Mouse (Mus musculus): ENCODE measurements around the gene Cltc. TPM values are rescaled to one million over a fixed set of nuclear protein-coding genes. Genes with fewer than 3 reads are reported as not detected.
"Not testable (repeated sequence)": the region's sequence is repeated elsewhere in the genome, so short reads cannot be mapped to it uniquely, and the experiment has no call there.

Cltc gene
- polyA plus RNA-seq, 1 experiment from 2014 or later: 172 TPM

DNA sequence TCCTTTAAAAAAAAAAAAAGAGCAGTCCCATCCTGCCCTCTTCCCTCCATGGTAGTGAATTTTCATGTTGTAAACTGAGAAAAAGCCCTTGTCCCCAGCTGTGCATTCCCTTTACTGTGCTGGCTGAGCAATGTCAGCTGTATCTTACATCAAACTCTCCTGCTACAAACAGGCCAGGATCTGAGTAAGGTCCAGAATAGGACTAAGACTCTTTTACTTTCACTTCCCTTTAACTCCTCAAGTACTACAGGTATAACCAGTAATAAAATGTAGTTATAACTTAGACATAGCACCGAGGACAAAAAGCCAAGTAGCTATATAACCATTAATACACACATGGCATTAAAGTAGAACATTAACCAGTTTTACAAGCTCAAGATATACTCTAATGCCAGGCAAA is 18.4 kb downstream of the Cltc start:
- ATAC-seq (ENCODE audit: insufficient number of reproducible peaks, insufficient read depth, low FRiP score, low read depth): no peak
- Histone ChIP-seq H3K9me3 (ENCODE audit: control insufficient read depth, low read length) (no peaks in the 10 kb centered on the region), H3K4me1 (ENCODE audit: control insufficient read depth in 2 of 2, insufficient read depth in 2 of 2, low read length in 2 of 2) (peaks cover 4 to 51% of the 10 kb centered on the region in 2 experiments; a peak in 3 of 4 replicates), H3K27me3 (ENCODE audit: control insufficient read depth, insufficient read depth, low read length) (no peaks in the 10 kb centered on the region), H3K4me3 (ENCODE audit: control insufficient read depth in 1 of 2, insufficient read depth in 1 of 2, low read depth in 1 of 2, low read length in 2 of 2) (no peak overlapping the region), H3K4me2 (ENCODE audit: low read length) (no peak overlapping the region), H3K36me3 (ENCODE audit: control insufficient read depth, insufficient read depth, low read length) (peaks cover 16% of the 10 kb centered on the region), H3K9ac (ENCODE audit: low read length) (no peak overlapping the region), H3K27ac (replicated peaks in 1 of 2; ENCODE audit: control insufficient read depth in 1 of 2, insufficient read depth in 1 of 2, low read depth in 2 of 2, low read length in 2 of 2) (no peak overlapping the region)
- 98% methylated on average over 1 of the region's 1 CpGs for WGBS

DNA sequence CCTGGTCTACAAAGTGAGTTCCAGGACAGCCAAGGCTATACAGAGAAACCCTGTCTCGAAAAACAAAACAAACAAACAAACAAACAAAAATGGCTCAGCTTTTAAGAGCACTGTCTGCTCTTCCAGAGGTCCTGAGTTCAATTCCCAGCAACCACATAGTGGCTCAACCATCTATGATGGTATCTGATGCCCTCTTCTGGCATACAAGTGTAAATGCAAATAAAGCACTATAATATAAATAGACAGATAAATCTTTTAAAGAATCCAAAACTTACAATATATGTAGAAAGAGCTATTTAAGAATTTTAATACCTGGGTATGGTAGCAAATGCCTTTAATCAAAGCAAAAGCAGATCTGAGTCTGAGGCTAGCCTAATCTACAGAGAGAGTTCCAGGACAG is 19.1 kb downstream of the Cltc start:
- WGBS: 100% methylated on average over 1 of the region's 1 CpGs
- not testable (repeated sequence) for H3K27me3 ChIP-seq (ENCODE audit: control insufficient read depth, insufficient read depth, low read length); H3K27ac ChIP-seq (replicated peaks in 1 of 2; ENCODE audit: control insufficient read depth in 1 of 2, insufficient read depth in 1 of 2, low read depth in 2 of 2, low read length in 2 of 2); H3K9ac ChIP-seq (ENCODE audit: low read length); H3K4me3 ChIP-seq (ENCODE audit: control insufficient read depth in 1 of 2, insufficient read depth in 1 of 2, low read depth in 1 of 2, low read length in 2 of 2); ATAC-seq (ENCODE audit: insufficient number of reproducible peaks, insufficient read depth, low FRiP score, low read depth); H3K9me3 ChIP-seq (ENCODE audit: control insufficient read depth, low read length); H3K4me2 ChIP-seq (ENCODE audit: low read length)
- peaks cover 21% of the 10 kb centered on the region for H3K36me3 ChIP-seq (ENCODE audit: control insufficient read depth, insufficient read depth, low read length)
- peaks cover 4 to 47% of the 10 kb centered on the region in 2 experiments; a peak in 3 of 4 replicates for H3K4me1 ChIP-seq (ENCODE audit: control insufficient read depth in 2 of 2, insufficient read depth in 2 of 2, low read length in 2 of 2)

DNA sequence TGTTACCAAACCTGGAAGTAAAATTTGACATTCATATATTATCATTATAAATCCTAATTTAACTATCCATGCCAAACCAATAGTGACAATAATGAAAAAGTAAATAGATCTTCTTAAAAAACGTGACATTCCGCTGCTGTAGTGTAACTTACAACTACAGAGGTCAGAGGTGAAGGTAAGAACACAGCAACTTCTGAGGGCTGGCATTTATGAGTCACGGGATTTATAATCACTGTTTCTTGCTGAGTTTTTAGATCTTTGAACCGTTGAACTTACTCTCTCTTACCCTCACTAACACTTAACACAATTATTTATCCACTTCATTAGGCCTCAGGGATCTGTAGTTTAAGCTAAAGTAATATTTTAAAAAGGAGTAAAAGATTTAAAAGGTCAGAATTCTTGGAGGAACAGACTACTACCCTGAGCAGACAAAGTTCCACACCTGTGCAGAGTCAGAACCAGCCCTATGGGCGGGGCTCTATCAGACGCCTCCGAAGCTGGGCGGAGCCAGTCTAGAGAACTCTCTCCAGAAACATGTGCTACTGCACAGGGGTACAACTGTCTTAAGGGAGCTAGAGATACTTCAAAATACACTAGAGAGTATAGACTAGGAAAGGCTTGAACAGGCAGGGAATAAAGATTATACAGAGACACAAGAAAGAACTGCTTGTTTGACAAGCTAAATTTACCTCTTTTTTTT is 19.9 kb downstream of the Cltc start:
- H3K4me1 ChIP-seq (ENCODE audit: control insufficient read depth in 2 of 2, insufficient read depth in 2 of 2, low read length in 2 of 2): peaks cover 4 to 41% of the 10 kb centered on the region in 2 experiments; a peak in 3 of 4 replicates
- H3K27me3 ChIP-seq (ENCODE audit: control insufficient read depth, insufficient read depth, low read length): no peaks in the 10 kb centered on the region
- H3K4me3 ChIP-seq (ENCODE audit: control insufficient read depth in 1 of 2, insufficient read depth in 1 of 2, low read depth in 1 of 2, low read length in 2 of 2): no peak overlapping the region
- no peaks in the 10 kb centered on the region for H3K9me3 ChIP-seq (ENCODE audit: control insufficient read depth, low read length)
- H3K27ac ChIP-seq (replicated peaks in 1 of 2; ENCODE audit: control insufficient read depth in 1 of 2, insufficient read depth in 1 of 2, low read depth in 2 of 2, low read length in 2 of 2): no peak overlapping the region
- WGBS: 75% methylated on average over 8 of the region's 8 CpGs
- H3K9ac ChIP-seq (ENCODE audit: low read length): no peak overlapping the region
- H3K36me3 ChIP-seq (ENCODE audit: control insufficient read depth, insufficient read depth, low read length): peaks cover 27% of the 10 kb centered on the region
- ATAC-seq (ENCODE audit: insufficient number of reproducible peaks, insufficient read depth, low FRiP score, low read depth): no peak
- no peak overlapping the region for H3K4me2 ChIP-seq (ENCODE audit: low read length)

DNA sequence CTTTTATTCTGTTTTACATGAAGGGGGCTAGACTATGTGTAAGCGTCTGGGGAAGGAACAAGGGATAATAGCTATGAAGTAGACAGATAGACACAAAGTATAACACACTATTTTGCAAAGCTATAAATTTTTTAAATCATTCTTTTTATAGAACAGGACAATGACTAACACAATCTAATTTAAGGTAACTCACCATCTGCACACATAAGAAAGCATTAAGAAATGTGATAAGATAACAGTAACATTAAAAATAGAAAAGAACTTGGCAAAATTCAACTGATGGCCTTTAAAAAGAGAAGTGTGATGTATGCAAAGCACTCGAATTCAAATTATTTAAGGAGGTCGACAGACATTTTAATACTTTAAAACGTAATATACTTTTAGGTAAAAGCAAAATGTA is 22.4 kb downstream of the Cltc start:
- ATAC-seq (ENCODE audit: insufficient number of reproducible peaks, insufficient read depth, low FRiP score, low read depth): no peak
- Histone ChIP-seq H3K27me3 (ENCODE audit: control insufficient read depth, insufficient read depth, low read length) (no peaks in the 10 kb centered on the region), H3K4me3 (ENCODE audit: control insufficient read depth in 1 of 2, insufficient read depth in 1 of 2, low read depth in 1 of 2, low read length in 2 of 2) (no peak overlapping the region), H3K4me2 (ENCODE audit: low read length) (no peak overlapping the region), H3K9ac (ENCODE audit: low read length) (peak overlapping the region; percentile 22; the same call in 1 of the 2 replicates), H3K4me1 (ENCODE audit: control insufficient read depth in 2 of 2, insufficient read depth in 2 of 2, low read length in 2 of 2) (peaks cover 4 to 48% of the 10 kb centered on the region in 2 experiments; a peak in 3 of 4 replicates), H3K36me3 (ENCODE audit: control insufficient read depth, insufficient read depth, low read length) (peaks cover 48% of the 10 kb centered on the region), H3K27ac (replicated peaks in 1 of 2; ENCODE audit: control insufficient read depth in 1 of 2, insufficient read depth in 1 of 2, low read depth in 2 of 2, low read length in 2 of 2) (peak overlapping the region in 1 of 2 experiments; percentile 59; a peak in 1 of 4 replicates), H3K9me3 (ENCODE audit: control insufficient read depth, low read length) (no peaks in the 10 kb centered on the region)
- 70% methylated on average over 4 of the region's 4 CpGs for WGBS

DNA sequence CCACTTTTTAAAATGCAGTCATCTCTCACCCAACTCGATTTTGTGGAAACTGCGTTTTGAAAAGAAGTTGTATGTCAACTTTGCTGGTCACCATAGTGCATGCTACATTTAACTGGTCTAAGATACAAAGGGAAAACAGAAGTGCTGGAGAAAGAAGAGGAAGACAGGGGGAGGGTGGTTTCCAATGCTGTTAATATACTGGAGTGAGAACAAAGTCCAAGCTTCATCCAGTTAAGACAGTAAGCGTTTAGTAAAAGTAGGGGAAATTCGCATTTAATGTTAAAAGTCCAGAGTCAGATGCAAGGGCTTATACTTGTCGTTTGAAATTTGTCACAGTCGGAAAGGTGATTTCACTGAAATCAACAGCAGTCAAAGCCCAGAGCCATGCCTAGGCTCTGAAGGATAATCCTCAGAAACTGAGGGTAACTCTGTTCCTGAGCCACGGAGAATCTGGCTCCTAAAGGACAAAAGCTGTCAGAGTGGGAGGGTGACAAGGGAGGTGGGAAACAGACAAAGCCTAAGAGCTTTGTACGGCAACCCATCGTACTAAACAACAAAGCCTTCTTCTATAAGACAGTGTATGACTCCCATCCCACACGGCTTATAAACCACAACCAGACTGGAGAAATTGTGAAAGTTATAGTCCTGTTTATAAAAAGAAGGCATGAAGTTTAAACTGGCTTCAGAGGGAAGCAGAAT is 23.0 kb downstream of the Cltc start:
- H3K4me3 ChIP-seq (ENCODE audit: control insufficient read depth in 1 of 2, insufficient read depth in 1 of 2, low read depth in 1 of 2, low read length in 2 of 2): no peak overlapping the region
- peak overlapping the region; percentile 22; the same call in 1 of the 2 replicates for H3K9ac ChIP-seq (ENCODE audit: low read length)
- H3K27ac ChIP-seq (replicated peaks in 1 of 2; ENCODE audit: control insufficient read depth in 1 of 2, insufficient read depth in 1 of 2, low read depth in 2 of 2, low read length in 2 of 2): peak overlapping the region; percentile 59 to 75
- H3K36me3 ChIP-seq (ENCODE audit: control insufficient read depth, insufficient read depth, low read length): peaks cover 53% of the 10 kb centered on the region
- H3K9me3 ChIP-seq (ENCODE audit: control insufficient read depth, low read length): no peaks in the 10 kb centered on the region
- WGBS: 58% methylated on average over 10 of the region's 10 CpGs
- H3K27me3 ChIP-seq (ENCODE audit: control insufficient read depth, insufficient read depth, low read length): no peaks in the 10 kb centered on the region
- H3K4me1 ChIP-seq (ENCODE audit: control insufficient read depth in 2 of 2, insufficient read depth in 2 of 2, low read length in 2 of 2): peaks cover 4 to 43% of the 10 kb centered on the region in 2 experiments; a peak in 3 of 4 replicates
- H3K4me2 ChIP-seq (ENCODE audit: low read length): peak overlapping the region; percentile 1; the same call in 1 of the 2 replicates
- ATAC-seq (ENCODE audit: insufficient number of reproducible peaks, insufficient read depth, low FRiP score, low read depth): no peak

DNA sequence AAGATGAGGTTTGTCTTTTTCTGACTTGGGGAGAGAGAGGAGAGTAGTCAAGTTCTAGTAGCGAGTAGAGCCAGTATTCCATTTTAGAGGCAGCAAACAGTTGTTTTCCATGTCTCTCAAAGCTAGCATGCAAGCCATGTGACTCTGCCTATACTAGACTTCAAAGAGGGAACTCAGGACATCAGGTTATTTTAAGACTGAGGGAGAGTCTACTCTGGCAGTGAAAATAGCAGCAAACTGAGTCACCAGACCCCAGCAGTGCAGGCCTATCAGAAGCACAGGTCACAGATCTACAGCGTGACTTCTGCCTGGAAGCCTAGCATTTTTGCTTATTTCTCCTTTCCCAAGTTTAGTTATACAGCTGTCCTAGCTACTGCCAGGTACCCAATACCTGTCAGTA is 25.9 kb downstream of the Cltc start:
- peak overlapping the region; percentile 45 for H3K4me2 ChIP-seq (ENCODE audit: low read length)
- no peaks in the 10 kb centered on the region for H3K27me3 ChIP-seq (ENCODE audit: control insufficient read depth, insufficient read depth, low read length)
- H3K4me3 ChIP-seq (ENCODE audit: control insufficient read depth in 1 of 2, insufficient read depth in 1 of 2, low read depth in 1 of 2, low read length in 2 of 2): no peak overlapping the region
- WGBS: 30% methylated on average over 2 of the region's 2 CpGs
- H3K9ac ChIP-seq (ENCODE audit: low read length): 0 out of 2 replicates have a peak overlapping the region, but pooled peaks have one; percentile 48
- peak overlapping the region; percentile 80 to 90 for H3K27ac ChIP-seq (replicated peaks in 1 of 2; ENCODE audit: control insufficient read depth in 1 of 2, insufficient read depth in 1 of 2, low read depth in 2 of 2, low read length in 2 of 2)
- peaks cover 4 to 37% of the 10 kb centered on the region in 2 experiments; a peak in 3 of 4 replicates for H3K4me1 ChIP-seq (ENCODE audit: control insufficient read depth in 2 of 2, insufficient read depth in 2 of 2, low read length in 2 of 2)
- peaks cover 74% of the 10 kb centered on the region for H3K36me3 ChIP-seq (ENCODE audit: control insufficient read depth, insufficient read depth, low read length)
- no peaks in the 10 kb centered on the region for H3K9me3 ChIP-seq (ENCODE audit: control insufficient read depth, low read length)
- ATAC-seq (ENCODE audit: insufficient number of reproducible peaks, insufficient read depth, low FRiP score, low read depth): peak; percentile 91

DNA sequence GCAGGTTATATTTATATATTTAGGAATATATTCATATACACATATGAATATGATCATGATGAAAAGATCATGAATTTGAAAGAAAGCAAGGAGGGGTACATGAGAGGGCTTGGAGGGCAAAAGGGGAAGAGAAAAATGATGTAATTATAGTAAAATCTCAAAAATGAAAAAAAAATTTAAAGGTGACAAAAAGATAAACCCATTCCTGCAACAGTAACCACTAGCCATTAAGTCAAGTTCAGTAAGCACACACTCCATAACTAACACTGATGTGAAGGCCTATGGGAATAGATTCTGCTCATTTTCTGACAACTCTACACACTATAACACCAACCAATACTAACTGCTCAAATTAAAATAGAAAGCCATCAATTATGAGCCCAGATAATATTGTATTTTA is 31.8 kb downstream of the Cltc start:
- H3K9ac ChIP-seq (ENCODE audit: low read length): no peak overlapping the region
- H3K27ac ChIP-seq (replicated peaks in 1 of 2; ENCODE audit: control insufficient read depth in 1 of 2, insufficient read depth in 1 of 2, low read depth in 2 of 2, low read length in 2 of 2): no peak overlapping the region
- no peak for ATAC-seq (ENCODE audit: insufficient number of reproducible peaks, insufficient read depth, low FRiP score, low read depth)
- H3K4me1 ChIP-seq (ENCODE audit: control insufficient read depth in 2 of 2, insufficient read depth in 2 of 2, low read length in 2 of 2): peaks cover 0 to 2% of the 10 kb centered on the region in 2 experiments; a peak in 2 of 4 replicates
- no peaks in the 10 kb centered on the region for H3K9me3 ChIP-seq (ENCODE audit: control insufficient read depth, low read length)
- H3K4me3 ChIP-seq (ENCODE audit: control insufficient read depth in 1 of 2, insufficient read depth in 1 of 2, low read depth in 1 of 2, low read length in 2 of 2): no peak overlapping the region
- H3K27me3 ChIP-seq (ENCODE audit: control insufficient read depth, insufficient read depth, low read length): no peaks in the 10 kb centered on the region
- no peak overlapping the region for H3K4me2 ChIP-seq (ENCODE audit: low read length)
- H3K36me3 ChIP-seq (ENCODE audit: control insufficient read depth, insufficient read depth, low read length): peaks cover 87% of the 10 kb centered on the region

Measured in heart, embryonic 14.5 days (tissue).